Mouse (Mus musculus): ENCODE results near the gene Kcne4.

The Kcne4 gene

DNA sequence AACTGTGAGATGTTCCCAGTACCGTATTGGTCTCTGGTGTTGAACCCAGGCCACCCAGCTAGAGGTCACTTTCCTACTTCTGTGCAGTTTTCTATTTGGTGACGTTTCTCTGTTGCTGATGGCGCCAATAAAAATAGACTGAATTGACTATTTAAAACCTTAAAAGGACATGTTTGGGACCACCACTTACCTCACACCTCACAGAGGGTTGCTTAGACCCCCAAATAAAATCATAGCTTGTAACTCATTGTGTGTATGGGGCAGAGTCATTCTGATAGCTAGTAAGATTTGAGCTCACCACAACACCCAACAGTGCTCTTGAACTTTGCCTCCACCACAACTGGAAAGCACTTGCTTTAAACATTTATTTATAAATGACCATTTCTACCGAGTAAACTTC, 43.0 kb downstream of the Kcne4 start:
- DNase-seq (ENCODE audit: low spot score in 2 of 2), result no peak

DNA sequence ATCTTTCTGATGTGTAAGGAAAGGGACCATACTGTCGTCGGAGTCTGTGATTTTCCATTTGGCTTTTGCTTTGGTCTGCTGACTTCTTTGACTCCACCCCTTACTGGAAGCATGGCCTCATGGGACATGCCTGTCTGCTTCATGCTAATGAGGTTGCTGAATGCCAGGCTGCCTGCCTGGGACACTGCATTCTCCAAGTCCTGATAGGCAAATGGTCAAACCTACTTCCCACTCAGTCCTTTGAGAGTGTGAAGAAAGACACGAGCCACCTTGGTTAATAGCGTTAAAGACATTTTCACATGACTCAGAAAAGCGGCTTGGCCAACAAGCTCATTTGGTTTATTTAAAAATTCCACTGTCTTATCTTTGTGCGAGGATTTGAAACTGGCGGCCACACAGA, 43.5 kb downstream of the Kcne4 start:
- peak in 1 of 2 experiments; percentile 52 for DNase-seq (ENCODE audit: low spot score in 2 of 2)

DNA sequence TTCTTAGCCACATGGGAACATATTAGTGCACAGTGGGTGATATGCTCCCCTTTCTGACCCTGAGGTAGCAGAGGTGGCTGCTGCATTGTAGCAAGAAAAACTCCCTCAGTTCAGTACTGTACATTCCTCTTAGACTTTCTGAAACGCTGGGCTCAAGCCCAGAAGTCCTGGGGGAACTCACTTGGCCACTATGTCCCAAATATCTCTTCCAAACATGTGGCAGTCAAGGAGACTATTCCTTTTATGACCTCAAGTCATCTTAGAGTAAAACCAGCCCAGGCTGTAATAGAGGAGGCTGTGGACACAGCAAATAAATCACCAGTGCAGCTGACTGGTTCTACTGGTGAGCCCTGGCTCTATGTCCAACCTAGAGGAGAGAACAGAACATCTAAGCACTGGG, 45.7 kb downstream of the Kcne4 start:
- DNase-seq (ENCODE audit: low spot score in 2 of 2), result peak in 1 of 2 experiments; percentile 48

DNA sequence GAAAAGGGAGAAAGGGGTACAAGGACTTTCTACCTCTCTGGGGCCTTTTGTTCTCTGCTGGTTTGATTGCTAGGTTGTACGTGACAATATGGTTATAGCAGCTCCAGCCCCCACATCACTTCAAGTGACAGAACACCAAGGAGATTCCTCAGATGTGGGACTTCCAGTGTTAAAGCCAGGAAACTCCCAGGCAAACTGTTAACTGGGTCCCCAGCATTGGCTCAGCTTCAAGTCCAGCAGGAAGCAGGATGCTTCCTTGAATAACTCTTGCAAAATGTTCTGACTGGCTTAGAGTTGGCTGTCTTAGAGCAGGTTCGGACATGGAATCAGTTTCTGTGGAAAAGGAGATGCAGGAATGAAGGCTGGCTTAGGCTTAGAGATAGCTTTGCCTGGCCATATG, 47.3 kb downstream of the Kcne4 start:
- no peak for DNase-seq (ENCODE audit: low spot score in 2 of 2)

DNA sequence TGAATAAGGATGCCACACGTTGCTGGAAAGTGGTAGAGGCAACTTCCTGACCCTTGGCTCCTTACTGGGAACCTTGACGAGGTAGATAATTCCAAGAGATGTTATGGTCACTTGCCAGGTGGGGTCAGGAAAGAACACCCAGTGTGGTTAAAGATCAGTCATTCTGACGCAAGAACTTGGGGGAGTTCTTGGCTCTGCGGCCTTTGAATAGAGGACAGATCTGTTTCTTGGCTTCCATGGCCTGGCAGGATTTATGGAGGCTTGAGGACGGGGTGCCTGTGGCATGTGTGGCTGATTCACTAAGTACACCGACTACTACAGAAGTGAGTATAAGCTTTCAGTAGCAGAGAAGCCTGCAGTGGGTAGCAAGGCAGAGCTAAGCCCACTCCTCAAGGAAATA, 47.8 kb downstream of the Kcne4 start:
- peak in 1 of 2 experiments; percentile 57 for DNase-seq (ENCODE audit: low spot score in 2 of 2)

DNA sequence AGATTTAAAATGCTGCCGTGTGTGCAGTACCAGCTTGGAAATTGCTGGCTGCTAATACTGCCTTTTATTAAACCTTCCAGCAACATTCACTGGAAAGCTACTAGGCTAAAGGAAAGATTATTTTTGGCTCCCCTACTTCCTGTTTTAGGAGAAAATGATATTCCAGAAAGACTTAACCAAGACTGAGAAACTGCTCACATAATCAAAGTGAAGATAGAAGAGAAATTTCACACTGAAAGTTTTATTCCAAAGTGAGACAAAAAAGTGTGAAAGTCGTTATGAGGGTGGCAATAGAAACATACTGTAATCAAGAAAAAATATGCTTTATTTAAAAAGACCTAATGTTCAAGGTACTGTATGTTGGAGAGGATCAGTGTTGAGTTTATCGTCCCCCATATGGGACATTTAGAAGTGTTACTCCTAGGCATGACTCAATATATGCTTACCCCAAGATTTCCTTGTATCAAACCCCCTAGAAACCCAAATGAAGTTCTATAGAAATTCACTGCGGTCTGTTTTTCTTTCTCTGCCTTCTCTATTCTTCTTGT, 48.3 kb downstream of the Kcne4 start:
- no peak for DNase-seq (ENCODE audit: low spot score in 2 of 2)

DNA sequence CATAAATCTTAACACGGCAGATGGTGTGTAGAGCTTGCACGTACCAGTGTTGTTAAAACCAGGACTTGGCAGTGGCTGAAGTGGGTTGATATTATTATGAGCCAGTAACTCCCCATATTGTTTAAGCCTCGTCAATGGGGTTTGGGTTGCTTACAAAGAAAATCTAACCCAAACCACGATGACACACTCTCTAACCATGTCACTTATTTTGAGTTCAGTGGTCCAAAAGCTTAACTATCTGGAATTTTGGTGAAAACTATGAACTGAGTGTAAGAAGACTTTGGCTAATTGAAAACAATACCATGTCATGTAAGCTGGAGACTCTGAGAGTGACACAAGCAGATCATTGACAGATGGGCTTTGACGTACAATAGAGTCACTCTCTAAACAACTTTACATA, 49.4 kb downstream of the Kcne4 start:
- DNase-seq (ENCODE audit: low spot score in 2 of 2), result no peak

DNA sequence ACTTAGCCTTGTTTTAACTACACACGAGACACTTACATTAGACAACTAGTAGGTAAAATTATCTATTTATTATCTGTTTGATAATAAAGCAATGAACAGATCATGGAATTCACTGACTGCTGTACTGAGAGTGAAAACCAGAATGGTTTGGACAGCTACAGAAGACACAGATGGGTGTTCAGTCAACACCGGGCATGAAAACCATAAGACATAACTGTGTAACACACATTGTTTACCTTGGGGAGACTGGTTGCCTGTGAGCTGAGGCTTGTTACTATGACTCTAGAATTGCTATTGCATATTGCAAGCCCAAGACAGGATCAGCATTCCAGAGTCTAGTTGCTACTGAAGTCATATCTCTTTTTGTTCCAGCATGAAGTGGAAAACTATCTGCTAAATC, 49.9 kb downstream of the Kcne4 start:
- DNase-seq (ENCODE audit: low spot score in 2 of 2), result no peak
